Mouse (Mus musculus) stomach, postnatal 0 days (tissue): Measurements from ENCODE around the gene 1700113H08Rik. TPM values are rescaled to one million over a fixed set of nuclear protein-coding genes. Genes with fewer than 3 reads are reported as not detected.

Experiments used
- ATAC-seq: fragments of 200-750 bp; cut with Nextera tagmentation; 2 replicates; pipeline ENCODE4 v1.8.0; 2017; ENCODE audit not compliant: low FRiP score, low TSS enrichment
- DNase-seq: peaks from one replicate; pipeline ENCODE4 v3.0.0-alpha.2; 2016; ENCODE audit warnings: low spot score
- H3K27ac ChIP-seq: fragments of 300-500 bp; sonication (generic); replicated peaks from 2 replicates; pipeline ENCODE4 v1.5.1; 2014; ENCODE audit warnings: mild to moderate bottlenecking, control low read depth
- H3K27me3 ChIP-seq: fragments of 300-500 bp; sonication (generic); 2 replicates; pipeline ENCODE4 v1.6.1; 2014; ENCODE audit warnings: low read length; ENCODE audit not compliant: control insufficient read depth, insufficient read depth
- H3K36me3 ChIP-seq: fragments of 300-500 bp; sonication (generic); 2 replicates; pipeline ENCODE4 v1.6.1; 2014; ENCODE audit warnings: low read length, mixed read lengths; ENCODE audit not compliant: control insufficient read depth, insufficient read depth
- H3K4me1 ChIP-seq: fragments of 300-500 bp; sonication (generic); replicated peaks from 2 replicates; pipeline ENCODE4 v1.6.1; 2014; ENCODE audit warnings: antibody characterized with exemption; ENCODE audit not compliant: control insufficient read depth, insufficient read depth
- H3K4me2 ChIP-seq: fragments of 300-500 bp; sonication (generic); replicated peaks from 2 replicates; pipeline ENCODE4 v1.6.1; 2014; ENCODE audit warnings: low read depth, mild to moderate bottlenecking, control low read depth, moderate library complexity
- H3K4me3 ChIP-seq: fragments of 300-500 bp; sonication (generic); 2 replicates; pipeline ENCODE4 v1.5.1; 2014; ENCODE audit warnings: low read depth, low read length, control low read depth
- H3K9ac ChIP-seq: fragments of 300-500 bp; sonication (generic); 2 replicates; pipeline ENCODE4 v1.6.1; 2014; ENCODE audit warnings: mild to moderate bottlenecking, low read length, control low read depth, mixed read lengths
- H3K9me3 ChIP-seq: fragments of 300-500 bp; sonication (generic); 2 replicates; pipeline ENCODE4 v1.6.1; 2016; ENCODE audit warnings: low read length; ENCODE audit not compliant: control insufficient read depth
- CTCF ChIP-seq: IDR thresholded peaks from 2 replicates; pipeline ENCODE4 v1.5.1; 2016; ENCODE audit warnings: antibody characterized with exemption, low read depth, mild to moderate bottlenecking, moderate library complexity
- EP300 ChIP-seq: optimal IDR thresholded peaks from 2 replicates; pipeline ENCODE3; 2016; ENCODE audit warnings: antibody characterized with exemption
- WGBS: fragments of 180-500 bp; shearing (Covaris S2); extraction: QIAGEN DNeasy Blood & Tissue Kit; methylation state at CpG from one replicate; pipeline ENCODE4 v1.1.7; 2014; 5-methylcytosine and 5-hydroxymethylcytosine counted together
- polyA plus RNA-seq: library from polyadenylated mRNA; unstranded; fragments of >200 nt; fragmentation: Nextera tagmentation; extraction: Ambion mirVana; gene quantifications from 2 replicates; pipeline ENCODE4 v1.2.1, GENCODE M21; 2015

1700113H08Rik gene
- polyA plus RNA-seq, 1 experiment from 2014 or later: not detected

GRCm38 (mm10) chr10:87101951-87102320 is 44.1 kb downstream of the 1700113H08Rik start:
- H3K4me1 ChIP-seq: no peaks in the 10 kb centered on the region
- H3K27ac ChIP-seq: no peak overlapping the region
- H3K9me3 ChIP-seq: no peaks in the 10 kb centered on the region
- no peak overlapping the region for H3K9ac ChIP-seq
- no peak overlapping the region for H3K4me3 ChIP-seq
- H3K27me3 ChIP-seq: no peaks in the 10 kb centered on the region
- no peak for ATAC-seq
- 60% methylated on average over 3 of the region's 3 CpGs for whole genome bisulfite sequencing
- H3K4me2 ChIP-seq: no peak overlapping the region
- TF ChIP-seq CTCF (no peak), EP300 (no peak)
- no peak for DNase-seq
- H3K36me3 ChIP-seq: no peaks in the 10 kb centered on the region

- no peak for ATAC-seq
- 82% methylated on average over 13 of the region's 13 CpGs for WGBS
- no peaks in the 10 kb centered on the region for H3K9me3 ChIP-seq
- H3K9ac ChIP-seq: no peak overlapping the region
- H3K36me3 ChIP-seq: no peaks in the 10 kb centered on the region
- H3K27me3 ChIP-seq: no peaks in the 10 kb centered on the region
- TF ChIP-seq EP300 (no peak), CTCF (no peak)
- no peak overlapping the region for H3K27ac ChIP-seq
- H3K4me2 ChIP-seq: no peak overlapping the region
- H3K4me3 ChIP-seq: no peak overlapping the region
- H3K4me1 ChIP-seq: no peaks in the 10 kb centered on the region
- no peak for DNase-seq
Measured at GRCm38 (mm10) chr10:87102455-87102854, 44.6 kb downstream of the 1700113H08Rik start.

GRCm38 (mm10) chr10:87103286-87103685 is 45.4 kb downstream of the 1700113H08Rik start:
- no peak overlapping the region for H3K9ac ChIP-seq
- H3K4me3 ChIP-seq: no peak overlapping the region
- ATAC-seq: no peak
- no peaks in the 10 kb centered on the region for H3K4me1 ChIP-seq
- no peaks in the 10 kb centered on the region for H3K36me3 ChIP-seq
- 65% methylated on average over 8 of the region's 8 CpGs for WGBS
- TF ChIP-seq CTCF (no peak), EP300 (no peak)
- H3K4me2 ChIP-seq: no peak overlapping the region
- no peak for DNase-seq
- H3K27me3 ChIP-seq: no peaks in the 10 kb centered on the region
- no peak overlapping the region for H3K27ac ChIP-seq
- no peaks in the 10 kb centered on the region for H3K9me3 ChIP-seq

GRCm38 (mm10) chr10:87107565-87108297 is 49.9 kb downstream of the 1700113H08Rik start:
- Histone ChIP-seq H3K27me3 (no peaks in the 10 kb centered on the region), H3K4me1 (no peaks in the 10 kb centered on the region), H3K4me2 (no peak overlapping the region), H3K9me3 (no peaks in the 10 kb centered on the region), H3K36me3 (no peaks in the 10 kb centered on the region), H3K27ac (no peak overlapping the region), H3K4me3 (no peak overlapping the region), H3K9ac (no peak overlapping the region)
- WGBS: 64% methylated on average over 9 of the region's 9 CpGs
- DNase-seq: no peak
- TF ChIP-seq EP300 (no peak), CTCF (no peak)
- ATAC-seq: no peak

DNA sequence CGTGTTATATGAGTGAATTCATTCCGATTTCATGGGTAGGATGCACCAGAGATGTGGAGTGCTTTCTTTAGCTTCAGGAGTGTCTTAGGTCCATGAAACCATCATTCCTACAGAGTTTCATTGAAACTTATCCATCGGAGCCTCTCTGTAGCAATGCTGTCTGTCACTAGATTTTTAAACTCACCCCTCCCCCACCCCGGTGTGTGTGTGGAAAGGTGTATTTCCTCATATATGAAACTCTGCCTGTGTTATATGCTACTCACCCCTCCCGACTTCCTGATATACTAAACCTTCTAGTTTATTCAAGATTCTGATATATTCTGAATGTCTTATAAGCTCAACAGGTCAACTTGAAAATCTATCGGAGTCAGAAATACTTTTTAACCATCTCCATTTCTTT is 50.5 kb downstream of the 1700113H08Rik start:
- H3K4me2 ChIP-seq: no peak overlapping the region
- no peaks in the 10 kb centered on the region for H3K9me3 ChIP-seq
- H3K4me1 ChIP-seq: no peaks in the 10 kb centered on the region
- H3K27me3 ChIP-seq: no peaks in the 10 kb centered on the region
- no peak overlapping the region for H3K27ac ChIP-seq
- ATAC-seq (no peak), DNase-seq (no peak)
- 86% methylated on average over 6 of the region's 6 CpGs for WGBS
- H3K4me3 ChIP-seq: no peak overlapping the region
- H3K36me3 ChIP-seq: no peaks in the 10 kb centered on the region
- H3K9ac ChIP-seq: no peak overlapping the region
- TF ChIP-seq CTCF (no peak), EP300 (no peak)

- no peaks in the 10 kb centered on the region for H3K27me3 ChIP-seq
- TF ChIP-seq CTCF (no peak), EP300 (no peak)
Measured at GRCm38 (mm10) chr10:87109038-87109771, 51.4 kb downstream of the 1700113H08Rik start.

More at GRCm38 (mm10) chr10:87109038-87109771, 51.4 kb downstream of the 1700113H08Rik start:
- 68% methylated on average over 10 of the region's 10 CpGs for WGBS
- Histone ChIP-seq H3K4me3 (no peak overlapping the region), H3K27ac (no peak overlapping the region), H3K36me3 (no peaks in the 10 kb centered on the region), H3K9ac (no peak overlapping the region), H3K4me1 (no peaks in the 10 kb centered on the region), H3K4me2 (no peak overlapping the region), H3K9me3 (no peaks in the 10 kb centered on the region)
- no peak for DNase-seq
- no peak for ATAC-seq
